Mouse (Mus musculus) neural tube, embryonic 13.5 days (tissue): Measurements from ENCODE around the gene Zfp146. TPM values are rescaled to one million over a fixed set of nuclear protein-coding genes. Genes with fewer than 3 reads are reported as not detected.
"Not testable (repeated sequence)": the region's sequence is repeated elsewhere in the genome, so short reads cannot be mapped to it uniquely, and the experiment has no call there.

Experiments used
- ATAC-seq: fragments of 200-750 bp; cut with Nextera tagmentation; 2 replicates; pipeline ENCODE4 v1.8.0; 2017; ENCODE audit warnings: low read depth, mild to moderate bottlenecking, moderate TSS enrichment, moderate library complexity
- H3K27ac ChIP-seq: fragments of 300-500 bp; sonication (generic); replicated peaks from 2 replicates; pipeline ENCODE4 v1.5.1; 2015; ENCODE audit warnings: moderate library complexity, mild to moderate bottlenecking, inconsistent platforms
- H3K27me3 ChIP-seq: fragments of 300-500 bp; sonication (generic); 2 replicates; pipeline ENCODE4 v1.6.1; 2015; ENCODE audit warnings: mild to moderate bottlenecking, inconsistent platforms
- H3K36me3 ChIP-seq: fragments of 300-500 bp; sonication (generic); 2 replicates; pipeline ENCODE4 v1.6.1; 2015; ENCODE audit warnings: mild to moderate bottlenecking, inconsistent platforms
- H3K4me1 ChIP-seq: fragments of 300-500 bp; sonication (generic); replicated peaks from 2 replicates; pipeline ENCODE4 v1.6.1; 2015; ENCODE audit warnings: inconsistent platforms
- H3K4me2 ChIP-seq: fragments of 300-500 bp; sonication (generic); 2 replicates; pipeline ENCODE4 v1.6.1; 2015; ENCODE audit warnings: inconsistent platforms, mild to moderate bottlenecking, moderate library complexity
- H3K4me3 ChIP-seq: fragments of 300-500 bp; sonication (generic); 2 replicates; pipeline ENCODE4 v1.5.1; 2015; ENCODE audit warnings: mild to moderate bottlenecking, inconsistent platforms
- H3K9ac ChIP-seq: fragments of 300-500 bp; sonication (generic); 2 replicates; pipeline ENCODE4 v1.6.1; 2015; ENCODE audit warnings: moderate library complexity, mild to moderate bottlenecking, inconsistent platforms
- H3K9me3 ChIP-seq: fragments of 300-500 bp; sonication (generic); 2 replicates; pipeline ENCODE4 v1.6.1; 2016; ENCODE audit warnings: inconsistent platforms
- WGBS: fragments of 180-500 bp; shearing (Covaris S2); methylation state at CpG from one replicate; pipeline ENCODE4 v1.1.7; 2015; 5-methylcytosine and 5-hydroxymethylcytosine counted together
- polyA plus RNA-seq: library from polyadenylated mRNA; unstranded; fragments of >200 nt; fragmentation: Nextera tagmentation; extraction: Ambion mirVana; gene quantifications from 2 replicates; pipeline ENCODE4 v1.2.1, GENCODE M21; 2015

The Zfp146 gene
- polyA plus RNA-seq, 1 experiment from 2014 or later, result 14.2 TPM

- H3K4me2 ChIP-seq, result no peak overlapping the region
- no peak overlapping the region for H3K9ac ChIP-seq
- H3K27me3 ChIP-seq, result no peaks in the 10 kb centered on the region
- H3K36me3 ChIP-seq, result peaks cover 75% of the 10 kb centered on the region
- H3K4me3 ChIP-seq, result no peak overlapping the region
- peaks cover 22% of the 10 kb centered on the region for H3K4me1 ChIP-seq
- no peak overlapping the region for H3K27ac ChIP-seq
- H3K9me3 ChIP-seq, result no peaks in the 10 kb centered on the region
- WGBS, result 85% methylated on average over 12 of the region's 12 CpGs
- ATAC-seq, result no peak
Measured at GRCm38 (mm10) chr7:30188344-30189115, 19.0 kb upstream of the Zfp146 start.

GRCm38 (mm10) chr7:30184641-30185348, 15.2 kb upstream of the Zfp146 start:
- H3K4me2 ChIP-seq, result 0 out of 2 replicates have a peak overlapping the region, but pooled peaks have one; percentile 47

GRCm38 (mm10) chr7:30183879-30184289, 14.3 kb upstream of the Zfp146 start, which contains the start of gene Cox7a1:
Cox7a1 (plus strand) TSS chr7:30184144.
- Histone ChIP-seq H3K4me1 (peaks cover 9% of the 10 kb centered on the region), H3K27me3 (no peaks in the 10 kb centered on the region), H3K4me3 (peak within 1 kb of the TSS; percentile 16; the same call in 1 of the 2 replicates), H3K9me3 (no peaks in the 10 kb centered on the region), H3K27ac (no peak within 1 kb of the TSS), H3K36me3 (peaks cover 43% of the 10 kb centered on the region), H3K9ac (0 out of 2 replicates have a peak within 1 kb of the TSS, but pooled peaks have one; percentile 22), H3K4me2 (peak within 1 kb of the TSS; percentile 47)
- WGBS, result 1% methylated on average over 11 of the region's 11 CpGs
- peak; percentile 30; the same call in 1 of the 2 replicates for ATAC-seq

More at GRCm38 (mm10) chr7:30184641-30185348, 15.2 kb upstream of the Zfp146 start:
- H3K27me3 ChIP-seq, result no peaks in the 10 kb centered on the region
- no peak for ATAC-seq
- no peak overlapping the region for H3K27ac ChIP-seq
- H3K9ac ChIP-seq, result 0 out of 2 replicates have a peak overlapping the region, but pooled peaks have one; percentile 22
- no peak overlapping the region for H3K4me3 ChIP-seq
- no peaks in the 10 kb centered on the region for H3K9me3 ChIP-seq
- H3K36me3 ChIP-seq, result peaks cover 49% of the 10 kb centered on the region
- WGBS, result 71% methylated on average over 13 of the region's 13 CpGs
- peaks cover 9% of the 10 kb centered on the region for H3K4me1 ChIP-seq

GRCm38 (mm10) chr7:30183189-30183588, 13.6 kb upstream of the Zfp146 start:
- ATAC-seq, H3K27ac ChIP-seq, H3K9ac ChIP-seq, H3K9me3 ChIP-seq, H3K4me1 ChIP-seq, H3K4me2 ChIP-seq, H3K4me3 ChIP-seq, H3K27me3 ChIP-seq: not testable (repeated sequence)
- 75% methylated on average over 6 of the region's 7 CpGs for WGBS
- H3K36me3 ChIP-seq, result peaks cover 43% of the 10 kb centered on the region

GRCm38 (mm10) chr7:30181929-30182328, 12.4 kb upstream of the Zfp146 start:
- 91% methylated on average over 10 of the region's 10 CpGs for WGBS
- peaks cover 39% of the 10 kb centered on the region for H3K36me3 ChIP-seq
- not testable (repeated sequence) for H3K4me3 ChIP-seq, H3K4me1 ChIP-seq, H3K9ac ChIP-seq, ATAC-seq, H3K9me3 ChIP-seq, H3K27ac ChIP-seq, H3K27me3 ChIP-seq, H3K4me2 ChIP-seq

GRCm38 (mm10) chr7:30181308-30181707, 11.8 kb upstream of the Zfp146 start:
- peak; percentile 30; the same call in 1 of the 2 replicates for ATAC-seq

GRCm38 (mm10) chr7:30178256-30178655, 8.7 kb upstream of the Zfp146 start:
- Histone ChIP-seq H3K27ac (no peak overlapping the region), H3K9ac (no peak overlapping the region), H3K4me1 (no peaks in the 10 kb centered on the region; the same call in 1 of the 2 replicates), H3K4me2 (no peak overlapping the region), H3K9me3 (peaks cover 2% of the 10 kb centered on the region; the same call in 1 of the 2 replicates), H3K27me3 (no peaks in the 10 kb centered on the region), H3K4me3 (no peak overlapping the region), H3K36me3 (peaks cover 31% of the 10 kb centered on the region)
- ATAC-seq, result no peak
- WGBS, result 87% methylated on average over 11 of the region's 11 CpGs

More at GRCm38 (mm10) chr7:30181308-30181707, 11.8 kb upstream of the Zfp146 start:
- Histone ChIP-seq H3K4me1 (peaks cover 9% of the 10 kb centered on the region), H3K27ac (no peak overlapping the region; the same call in 1 of the 2 replicates), H3K27me3 (no peaks in the 10 kb centered on the region), H3K9me3 (no peaks in the 10 kb centered on the region), H3K9ac (no peak overlapping the region), H3K4me3 (no peak overlapping the region), H3K4me2 (no peak overlapping the region), H3K36me3 (peaks cover 39% of the 10 kb centered on the region)
- 4% methylated on average over 4 of the region's 4 CpGs for WGBS

- H3K27me3 ChIP-seq, result no peaks in the 10 kb centered on the region
- no peak overlapping the region for H3K4me2 ChIP-seq
- H3K4me1 ChIP-seq, result no peaks in the 10 kb centered on the region; the same call in 1 of the 2 replicates
- peaks cover 2% of the 10 kb centered on the region; the same call in 1 of the 2 replicates for H3K9me3 ChIP-seq
- H3K36me3 ChIP-seq, result peaks cover 31% of the 10 kb centered on the region
- no peak overlapping the region for H3K9ac ChIP-seq
- 83% methylated on average over 12 of the region's 12 CpGs for WGBS
- no peak overlapping the region for H3K4me3 ChIP-seq
- ATAC-seq, result no peak
- no peak overlapping the region for H3K27ac ChIP-seq
Measured at GRCm38 (mm10) chr7:30176474-30176873, 6.9 kb upstream of the Zfp146 start.

- Histone ChIP-seq H3K36me3 (peaks cover 23% of the 10 kb centered on the region), H3K27me3 (no peaks in the 10 kb centered on the region), H3K4me2 (peak overlapping the region; percentile 71), H3K4me3 (peak overlapping the region; percentile 54), H3K4me1 (peaks cover 23% of the 10 kb centered on the region), H3K27ac (peak overlapping the region; percentile 89), H3K9ac (peak overlapping the region; percentile 80), H3K9me3 (peaks cover 12% of the 10 kb centered on the region)
- ATAC-seq, result peak; percentile 51
- WGBS, result 23% methylated on average over 11 of the region's 11 CpGs
Measured at GRCm38 (mm10) chr7:30170283-30170951, 867 bp upstream of the Zfp146 start.

- Histone ChIP-seq H3K27me3 (no peaks in the 10 kb centered on the region), H3K9ac (peak overlapping the region; percentile 80), H3K9me3 (peaks cover 20% of the 10 kb centered on the region), H3K4me2 (peak overlapping the region; percentile 71), H3K27ac (peak overlapping the region; percentile 89), H3K36me3 (peaks cover 35% of the 10 kb centered on the region), H3K4me1 (peaks cover 23% of the 10 kb centered on the region), H3K4me3 (peak overlapping the region; percentile 54)
- peak; percentile 49 for ATAC-seq
- WGBS, result 2% methylated on average over 21 of the region's 21 CpGs
Measured at GRCm38 (mm10) chr7:30168914-30169582, 502 bp downstream of the Zfp146 start.

- ATAC-seq, result no peak
- no peak overlapping the region for H3K4me2 ChIP-seq
- WGBS, result 99% methylated on average over 2 of the region's 2 CpGs
- H3K9ac ChIP-seq, result no peak overlapping the region
- peaks cover 60% of the 10 kb centered on the region for H3K9me3 ChIP-seq
- no peak overlapping the region for H3K27ac ChIP-seq
- H3K4me3 ChIP-seq, result no peak overlapping the region
- peaks cover 76% of the 10 kb centered on the region for H3K36me3 ChIP-seq
- H3K27me3 ChIP-seq, result no peaks in the 10 kb centered on the region
- peaks cover 14% of the 10 kb centered on the region for H3K4me1 ChIP-seq
Measured at GRCm38 (mm10) chr7:30164745-30165144, 4.8 kb downstream of the Zfp146 start.
